Mouse (Mus musculus) liver, embryonic 14.5 days (tissue): ENCODE measurements around the gene Fam186b.
"Not testable (repeated sequence)": the region's sequence is repeated elsewhere in the genome, so short reads cannot be mapped to it uniquely, and the experiment has no call there.

Source experiments
- CTCF ChIP-seq: IDR thresholded peaks from 2 replicates; pipeline ENCODE4 v1.5.1; 2016; ENCODE audit warnings: antibody characterized with exemption, low read depth, control low read depth
- EP300 ChIP-seq: IDR thresholded peaks from 2 replicates; pipeline ENCODE4 v1.6.1; 2016; ENCODE audit warnings: antibody characterized with exemption, low read depth

GRCm38 (mm10) chr15:99253175-99253479 lies 42.6 kb downstream of the Fam186b start:
- not testable (repeated sequence) for TF ChIP-seq CTCF, EP300
